Comparison of ENCODE assay signal across 17 mouse cellular contexts in genomic region chr14:27629369-27630012, GRCm38 (mm10). TPM values are rescaled to one million over a fixed set of nuclear protein-coding genes. Genes with fewer than 3 reads are reported as not detected.
DNase-seq lines count a peak whose midpoint lies in the region; ATAC-seq lines count a peak whose summit lies in the region.
"Had no signal": no experiment of that assay in that cellular context is flagged by ENCODE, and none has a peak within 500 bp of the region (broad histone marks: within the 10 kb centered on the region; RNA-seq: fewer than 3 reads in every experiment).

No protein-coding gene starts in this region.

- no peaks in the 10 kb centered on the region for H3K9me3 ChIP-seq in midbrain, embryonic 11.5 days (ENCODE audit: control insufficient read depth, low read length)
- H3K9me3 ChIP-seq in midbrain, embryonic 10.5 days (replicated peaks) = no peaks in the 10 kb centered on the region
- H3K9me3 ChIP-seq in midbrain, embryonic 13.5 days = no peaks in the 10 kb centered on the region
- H3K9me3 ChIP-seq: limb, embryonic 13.5 days; liver, embryonic 15.5 days had no signal

- H3K4me3 ChIP-seq in midbrain, embryonic 11.5 days (ENCODE audit: low read depth, low read length) = no peak overlapping the region
- H3K4me3 ChIP-seq in midbrain, embryonic 10.5 days = no peak overlapping the region
- H3K4me3 ChIP-seq in midbrain, embryonic 13.5 days (replicated peaks) = no peak overlapping the region
- H3K4me3 ChIP-seq: limb, embryonic 13.5 days; liver, embryonic 15.5 days had no signal

- H3K4me2 ChIP-seq in midbrain, embryonic 11.5 days = no peak overlapping the region
- H3K4me2 ChIP-seq in midbrain, embryonic 13.5 days (replicated peaks) = no peak overlapping the region
- H3K4me2 ChIP-seq: limb, embryonic 13.5 days; liver, embryonic 15.5 days had no signal

- no peak overlapping the region; the same call in 1 of the 2 replicates for H3K27ac ChIP-seq in midbrain, embryonic 11.5 days (ENCODE audit: low read depth, low read length)
- no peak overlapping the region for H3K27ac ChIP-seq in midbrain, embryonic 10.5 days (replicated peaks)
- H3K27ac ChIP-seq in midbrain, embryonic 13.5 days = no peak overlapping the region; the same call in 1 of the 2 replicates
- H3K27ac ChIP-seq: limb, embryonic 13.5 days; liver, embryonic 15.5 days had no signal

- DNase-seq in embryo, embryonic 10.5 days (ENCODE audit: low spot score) = peak; percentile 3
- no peak for DNase-seq in embryo, embryonic 10 days (ENCODE audit: low spot score)
- DNase-seq in midbrain, embryonic 11.5 days (ENCODE audit: low spot score, missing footprints) = no peak
- DNase-seq in midbrain, embryonic 10.5 days (ENCODE audit: low spot score) = no peak
- no peak for DNase-seq in MN1 (ENCODE audit: low spot score)
- no peak for DNase-seq in urinary bladder, adult 18-20 months (ENCODE audit: low spot score in 2 of 2)
- no peak for DNase-seq in layer of hippocampus, postnatal 14 days (ENCODE audit: low spot score in 2 of 2)
- DNase-seq: cerebellum, adult 18-20 months; gastrocnemius, postnatal 25 days; kidney, adult 8-10 months; lung, postnatal 10 days; right cerebral cortex, adult 18-20 months; thymus, postnatal 14 days had no signal

- WGBS in midbrain, embryonic 11.5 days = 46% methylated on average over 5 of the region's 5 CpGs
- 57% methylated on average over 5 of the region's 5 CpGs for WGBS in midbrain, embryonic 10.5 days
- WGBS in midbrain, embryonic 13.5 days = 41% methylated on average over 5 of the region's 5 CpGs

- ATAC-seq in midbrain, embryonic 11.5 days (ENCODE audit: low FRiP score) = peak; percentile 54; the same call in 1 of the 2 replicates
- peak; percentile 79 for ATAC-seq in midbrain, embryonic 13.5 days

- no peak overlapping the region for H3K9ac ChIP-seq in midbrain, embryonic 11.5 days (ENCODE audit: low read length)
- no peak overlapping the region for H3K9ac ChIP-seq in midbrain, embryonic 13.5 days (replicated peaks)
- H3K9ac ChIP-seq: limb, embryonic 13.5 days; liver, embryonic 15.5 days had no signal

- no peaks in the 10 kb centered on the region for H3K27me3 ChIP-seq in midbrain, embryonic 11.5 days (ENCODE audit: control insufficient read depth, insufficient read depth, low read length)
- peaks cover 2% of the 10 kb centered on the region; the same call in 1 of the 2 replicates for H3K27me3 ChIP-seq in midbrain, embryonic 10.5 days (ENCODE audit: low read depth, poor library complexity, severe bottlenecking)
- H3K27me3 ChIP-seq in midbrain, embryonic 13.5 days = no peaks in the 10 kb centered on the region

- peaks cover 8% of the 10 kb centered on the region for H3K4me1 ChIP-seq in midbrain, embryonic 11.5 days (ENCODE audit: control insufficient read depth, insufficient read depth, low read length)
- H3K4me1 ChIP-seq in midbrain, embryonic 10.5 days = peaks cover 24% of the 10 kb centered on the region
- peaks cover 42% of the 10 kb centered on the region for H3K4me1 ChIP-seq in midbrain, embryonic 13.5 days (replicated peaks)
- H3K4me1 ChIP-seq: limb, embryonic 13.5 days; liver, embryonic 15.5 days had no signal

- H3K36me3 ChIP-seq in midbrain, embryonic 11.5 days (ENCODE audit: control insufficient read depth, insufficient read depth, low read length) = no peaks in the 10 kb centered on the region
- 0 out of 2 replicates have a peak, but pooled peaks cover 3% of the 10 kb centered on the region for H3K36me3 ChIP-seq in midbrain, embryonic 10.5 days
- H3K36me3 ChIP-seq in midbrain, embryonic 13.5 days = peaks cover 10% of the 10 kb centered on the region; the same call in 1 of the 2 replicates
- H3K36me3 ChIP-seq: limb, embryonic 13.5 days; liver, embryonic 15.5 days had no signal

RNA-seq across cellular contexts. Expression of gene Erc2, which starts 7.3 kb away (rescaled TPM):
- 10.6 and 13.8 TPM in 2 replicates for polyA plus RNA-seq in midbrain, embryonic 11.5 days (2014; fragmentation: Nextera tagmentation; extraction: Ambion mirVana)
- polyA plus RNA-seq in midbrain, embryonic 10.5 days (2016; fragmentation: Nextera tagmentation; extraction: Ambion mirVana) = 9.2 and 13.8 TPM in 2 replicates
- polyA plus RNA-seq in midbrain, embryonic 13.5 days (2015; fragmentation: Nextera tagmentation; extraction: Ambion mirVana) = 75.0 and 79.0 TPM in 2 replicates
- 100 to 1,000 TPM; 252 to 266 TPM for total RNA-seq in layer of hippocampus, postnatal 14 days (2021)
- total RNA-seq: common myeloid progenitor, adult 5-6 weeks had no signal
